Mouse (Mus musculus): Measurements from ENCODE around the gene Cst3.

- TF ChIP-seq POLR2A (IDR thresholded peaks at IDR 0.05; ENCODE audit: borderline replicate concordance, extremely low read depth, low read depth, low read length), result peak; percentile 21; the same call in 1 of the 2 replicates
- no peak for TF ChIP-seq CTCF (IDR thresholded peaks at IDR 0.05; ENCODE audit: insufficient read depth, low read length)
Observed at GRCm38 (mm10) chr2:148864966-148865365, 10.5 kb downstream of the Cst3 start, which contains the start of gene 9230104L09Rik.
